Mouse (Mus musculus) thymus, adult 2 months (tissue): Measurements from ENCODE around the gene Slc16a10.

Experiments used
- CTCF ChIP-seq: fragments of 200-500 bp; IDR thresholded peaks from 2 replicates; pipeline ENCODE4 v1.5.1; 2012; ENCODE audit warnings: mild to moderate bottlenecking, control low read depth, low read length, moderate library complexity, borderline replicate concordance; ENCODE audit not compliant: control insufficient read depth, poor library complexity, insufficient read depth; ENCODE audit errors: extremely low read depth
- POLR2A ChIP-seq: fragments of 200-500 bp; IDR thresholded peaks from 2 replicates; pipeline ENCODE4 v1.6.1; 2012; ENCODE audit warnings: mild to moderate bottlenecking, low read length, control low read depth, moderate library complexity; ENCODE audit not compliant: control insufficient read depth, poor library complexity, insufficient read depth; ENCODE audit errors: extremely low read depth

GRCm38 (mm10) chr10:40069270-40069669 is 72.8 kb downstream of the Slc16a10 start:
- TF ChIP-seq CTCF (no peak), POLR2A (no peak)
